11 mouse cellular contexts compared by ENCODE assay signal in the genomic region with DNA sequence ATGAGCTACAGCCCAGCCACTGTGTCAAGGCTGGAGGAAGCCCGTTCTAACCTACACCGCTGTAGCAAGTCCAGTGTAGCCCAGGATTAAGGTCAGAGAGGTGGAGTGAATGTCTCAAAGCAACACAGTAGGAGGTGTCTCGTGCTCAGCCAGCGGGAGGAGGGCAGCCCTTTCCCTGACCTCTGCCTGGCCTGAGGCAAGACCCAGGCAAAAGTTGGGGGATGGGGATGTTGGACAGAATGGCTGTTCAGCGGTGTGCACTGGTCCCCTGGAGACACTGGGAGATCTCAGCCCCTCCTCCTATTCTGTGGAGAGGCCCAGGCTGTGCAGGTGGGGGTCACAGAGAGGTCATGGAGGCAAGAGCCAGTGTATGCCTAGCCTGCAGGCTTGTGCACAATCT. TPM values are rescaled to one million over a fixed set of nuclear protein-coding genes. Genes with fewer than 3 reads are reported as not detected.
A peak's percentile ranks its signal among the peaks of the same experiment; 100 is the strongest.
DNase-seq lines count a peak whose midpoint lies in the region; ATAC-seq and TF ChIP-seq lines count a peak whose summit lies in the region.
"Had no signal": no experiment of that assay in that cellular context is flagged by ENCODE, and none has a peak within 500 bp of the region (broad histone marks: within the 10 kb centered on the region; RNA-seq: fewer than 3 reads in every experiment).

No protein-coding gene starts in this region.

- no peak overlapping the region for H3K4me2 ChIP-seq in heart, embryonic 15.5 days
- H3K4me2 ChIP-seq in liver, embryonic 16.5 days (ENCODE audit: low read depth, low read length), result no peak overlapping the region

- H3K4me3 ChIP-seq in heart, embryonic 15.5 days, result no peak overlapping the region
- no peak overlapping the region for H3K4me3 ChIP-seq in liver, embryonic 16.5 days (ENCODE audit: low read depth, low read length)

- H3K27ac ChIP-seq in heart, embryonic 15.5 days, result 0 out of 2 replicates have a peak overlapping the region, but pooled peaks have one; percentile 22
- no peak overlapping the region for H3K27ac ChIP-seq in liver, embryonic 16.5 days (ENCODE audit: low read length)

- H3K9ac ChIP-seq in heart, embryonic 15.5 days, result no peak overlapping the region
- H3K9ac ChIP-seq in liver, embryonic 16.5 days (ENCODE audit: low read depth, low read length), result no peak overlapping the region

- whole genome bisulfite sequencing in heart, embryonic 15.5 days, result 17% methylated on average over 5 of the region's 5 CpGs
- 49% methylated on average over 5 of the region's 5 CpGs for WGBS in liver, embryonic 16.5 days (ENCODE audit: insufficient replicate concordance)

- peaks cover 20% of the 10 kb centered on the region for H3K4me1 ChIP-seq in heart, embryonic 15.5 days (replicated peaks)
- peaks cover 15% of the 10 kb centered on the region for H3K4me1 ChIP-seq in liver, embryonic 16.5 days (ENCODE audit: control insufficient read depth, low read depth, low read length)

- in situ Hi-C loops in Patski (cut with MboI; ENCODE audit: low pct_unique_long_range_greater_than_20kb), result no loop called here

- no peak for TF ChIP-seq CTCF in Patski (IDR thresholded peaks at IDR 0.05)

- no peaks in the 10 kb centered on the region for H3K36me3 ChIP-seq in heart, embryonic 15.5 days
- no peaks in the 10 kb centered on the region for H3K36me3 ChIP-seq in liver, embryonic 16.5 days (ENCODE audit: control insufficient read depth, insufficient read depth)

- POLR2A ChIA-PET in Patski (lab: Charles Lee), result interaction anchor here (1.2 to 1.4 kb wide), 2 partner anchors 15 to 36 kb away, joined by 3 to 5 read pairs; no protein-coding TSS in a partner anchor

- CTCF ChIA-PET in Patski (lab: Charles Lee), result no interaction called here

- no peak for DNase-seq in heart, postnatal 4 days
- DNase-seq in Patski (ENCODE audit: low read depth, low spot score), result peak; percentile 73
- DNase-seq in kidney, adult 8-10 months, result peak; percentile 78 to 85
- DNase-seq in urinary bladder, postnatal 14 days (ENCODE audit: low spot score), result no peak
- no peak for DNase-seq in cerebellum, adult 11-12 months
- no peak for DNase-seq in frontal cortex, postnatal 36 days (ENCODE audit: low spot score in 2 of 2)
- DNase-seq: layer of hippocampus, postnatal 36 days; lung, postnatal 14 days had no signal

- no peak for ATAC-seq in heart, embryonic 15.5 days (replicated peaks; ENCODE audit: insufficient number of reproducible peaks, insufficient read depth, low FRiP score, low read depth)
- ATAC-seq in Patski, result peak; percentile 33
- ATAC-seq in liver, embryonic 16.5 days (ENCODE audit: low read depth), result peak; percentile 44

- H3K27me3 ChIP-seq in heart, embryonic 15.5 days, result no peaks in the 10 kb centered on the region
- no peaks in the 10 kb centered on the region for H3K27me3 ChIP-seq in Patski
- H3K27me3 ChIP-seq in liver, embryonic 16.5 days (ENCODE audit: control insufficient read depth, insufficient read depth, low read depth, low read length), result peaks cover 3% of the 10 kb centered on the region

- no peaks in the 10 kb centered on the region for H3K9me3 ChIP-seq in heart, embryonic 15.5 days (replicated peaks)
- no peaks in the 10 kb centered on the region for H3K9me3 ChIP-seq in liver, embryonic 16.5 days (replicated peaks; ENCODE audit: control insufficient read depth, low read length)

RNA-seq across cellular contexts. Expression of a gene that starts 24.2 kb away (rescaled TPM):
- 2.1 and 2.6 TPM in 2 replicates for polyA plus RNA-seq in heart, embryonic 15.5 days (2015; fragmentation: Nextera tagmentation; extraction: Ambion mirVana)
- 1 to 10 TPM; 2.6 to 4.0 TPM for total RNA-seq in heart, postnatal 4 days (2021)
- polyA plus RNA-seq in Patski (2021), result 9.9 TPM
- polyA plus RNA-seq in liver, embryonic 16.5 days (2015; fragmentation: Nextera tagmentation; extraction: Ambion mirVana), result 0.09 TPM in 1 of 2 replicates, not detected in the other
- total RNA-seq: CH12.LX had no signal

RNA-seq across cellular contexts. Expression of a gene that starts 28.4 kb away (rescaled TPM):
- 75.8 and 77.2 TPM in 2 replicates for polyA plus RNA-seq in heart, embryonic 15.5 days (2015; fragmentation: Nextera tagmentation; extraction: Ambion mirVana)
- 10 to 100 TPM; 51.7 to 54.5 TPM for total RNA-seq in heart, postnatal 4 days (2021)
- 52.7 TPM for polyA plus RNA-seq in Patski (2021)
- 23.2 and 24.9 TPM in 2 replicates for polyA plus RNA-seq in liver, embryonic 16.5 days (2015; fragmentation: Nextera tagmentation; extraction: Ambion mirVana)

RNA-seq across cellular contexts. Expression of a gene that starts 50.9 kb away (rescaled TPM):
- 17.2 and 22.4 TPM in 2 replicates for polyA plus RNA-seq in heart, embryonic 15.5 days (2015; fragmentation: Nextera tagmentation; extraction: Ambion mirVana)
- 10 to 100 TPM; 11.7 to 13.2 TPM for total RNA-seq in heart, postnatal 4 days (2021)
- 36.8 TPM for polyA plus RNA-seq in Patski (2021)
- polyA plus RNA-seq in liver, embryonic 16.5 days (2015; fragmentation: Nextera tagmentation; extraction: Ambion mirVana), result 27.8 and 29.1 TPM in 2 replicates

RNA-seq across cellular contexts. Expression of a gene that starts 55.5 kb away (rescaled TPM):
- polyA plus RNA-seq in heart, embryonic 15.5 days (2015; fragmentation: Nextera tagmentation; extraction: Ambion mirVana), result 14.1 and 20.1 TPM in 2 replicates
- total RNA-seq in heart, postnatal 4 days (2021), result 1 to 10 TPM; 8.7 to 9.4 TPM
- 7.1 TPM for polyA plus RNA-seq in Patski (2021)
- 0.18 TPM in 1 of 2 replicates, not detected in the other for polyA plus RNA-seq in liver, embryonic 16.5 days (2015; fragmentation: Nextera tagmentation; extraction: Ambion mirVana)
- total RNA-seq: CH12.LX had no signal

Comparison
In these comparisons a context has a peak if more than half of its experiments do, and no peak if none do; other contexts are left out.
1. DNase-seq: peak in Patski (single experiment) and kidney, adult 8-10 months (2 of 2); none in heart, postnatal 4 days (single experiment), urinary bladder, postnatal 14 days (single experiment), cerebellum, adult 11-12 months (single experiment) and frontal cortex, postnatal 36 days (0 of 2).